Mouse (Mus musculus): ENCODE data around the gene Adrm1. TPM values are rescaled to one million over a fixed set of nuclear protein-coding genes. Genes with fewer than 3 reads are reported as not detected.

Adrm1 gene
- total and polyA plus RNA-seq, 3 experiments: 116 to 148 (median 127) TPM

DNA sequence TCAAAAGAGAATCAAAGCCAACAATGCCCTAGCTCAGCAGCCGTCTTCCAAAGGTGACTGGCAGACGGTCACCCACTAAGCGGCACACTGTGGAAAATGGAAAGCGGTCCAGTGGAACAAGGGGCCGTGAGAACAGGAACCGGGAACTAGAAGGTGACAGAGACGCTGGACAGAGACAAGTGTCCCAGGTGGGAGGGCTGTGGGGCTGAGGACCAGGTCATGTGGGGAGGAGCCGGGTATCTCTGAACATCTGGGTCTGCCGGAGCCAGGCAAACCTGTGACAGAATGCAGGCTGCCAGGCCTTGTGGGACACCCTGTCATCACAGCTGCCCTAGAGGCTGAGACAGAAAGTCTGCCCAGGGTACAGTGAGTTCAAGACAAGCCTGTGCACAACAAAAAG is 33.2 kb downstream of the Adrm1 start:
- in situ Hi-C loops (cut with MboI; ENCODE audit: low pct_ligation_motif_present, low pct_unique_long_range_greater_than_20kb, low sequenced_read_pairs) (no loop called here), dilution Hi-C loops (cut with MboI; ENCODE audit: extremely low pct_ligation_motif_present, extremely low pct_unique_long_range_greater_than_20kb, low sequenced_read_pairs) (no loop called here)
- Histone ChIP-seq H3K27ac (ENCODE audit: insufficient read depth, low read depth) (no peak overlapping the region), H3K4me1 (ENCODE audit: control insufficient read depth in 1 of 2, insufficient read depth in 2 of 2) (peaks cover 10 to 20% of the 10 kb centered on the region in 2 experiments), H3K27me3 (replicated peaks) (peaks cover 55% of the 10 kb centered on the region), H3K9ac (ENCODE audit: insufficient read depth, low read depth) (no peak overlapping the region), H3K4me3 (replicated peaks in 1 of 3; ENCODE audit: low read depth in 2 of 3, low read length in 2 of 3, poor library complexity in 1 of 3) (no peak overlapping the region), H3K9me3 (replicated peaks; ENCODE audit: low read length) (no peaks in the 10 kb centered on the region), H3K79me2 (replicated peaks; ENCODE audit: control insufficient read depth, extremely low read depth, insufficient read depth, poor library complexity, severe bottlenecking) (no peaks in the 10 kb centered on the region), H3K36me3 (replicated peaks in 1 of 2; ENCODE audit: control insufficient read depth in 1 of 2, insufficient read depth in 1 of 2, low read length in 1 of 2) (no peaks in the 10 kb centered on the region), H3K4me2 (ENCODE audit: insufficient read depth, low read depth, poor library complexity, severe bottlenecking) (no peak overlapping the region)
- TF ChIP-seq PAX5 (IDR thresholded peaks at IDR 0.05; ENCODE audit: low read length) (no peak), ZKSCAN1 (IDR thresholded peaks at IDR 0.05; ENCODE audit: borderline replicate concordance, low read depth, low read length) (no peak), MXI1 (IDR thresholded peaks at IDR 0.05; ENCODE audit: low read depth, low read length) (no peak), KAT2A (IDR thresholded peaks at IDR 0.05; ENCODE audit: insufficient replicate concordance, low read length) (no peak), GABPA (IDR thresholded peaks at IDR 0.05; ENCODE audit: insufficient replicate concordance, low read depth, low read length) (no peak)
- DNase-seq (ENCODE audit: extremely low read depth): no peak

DNA sequence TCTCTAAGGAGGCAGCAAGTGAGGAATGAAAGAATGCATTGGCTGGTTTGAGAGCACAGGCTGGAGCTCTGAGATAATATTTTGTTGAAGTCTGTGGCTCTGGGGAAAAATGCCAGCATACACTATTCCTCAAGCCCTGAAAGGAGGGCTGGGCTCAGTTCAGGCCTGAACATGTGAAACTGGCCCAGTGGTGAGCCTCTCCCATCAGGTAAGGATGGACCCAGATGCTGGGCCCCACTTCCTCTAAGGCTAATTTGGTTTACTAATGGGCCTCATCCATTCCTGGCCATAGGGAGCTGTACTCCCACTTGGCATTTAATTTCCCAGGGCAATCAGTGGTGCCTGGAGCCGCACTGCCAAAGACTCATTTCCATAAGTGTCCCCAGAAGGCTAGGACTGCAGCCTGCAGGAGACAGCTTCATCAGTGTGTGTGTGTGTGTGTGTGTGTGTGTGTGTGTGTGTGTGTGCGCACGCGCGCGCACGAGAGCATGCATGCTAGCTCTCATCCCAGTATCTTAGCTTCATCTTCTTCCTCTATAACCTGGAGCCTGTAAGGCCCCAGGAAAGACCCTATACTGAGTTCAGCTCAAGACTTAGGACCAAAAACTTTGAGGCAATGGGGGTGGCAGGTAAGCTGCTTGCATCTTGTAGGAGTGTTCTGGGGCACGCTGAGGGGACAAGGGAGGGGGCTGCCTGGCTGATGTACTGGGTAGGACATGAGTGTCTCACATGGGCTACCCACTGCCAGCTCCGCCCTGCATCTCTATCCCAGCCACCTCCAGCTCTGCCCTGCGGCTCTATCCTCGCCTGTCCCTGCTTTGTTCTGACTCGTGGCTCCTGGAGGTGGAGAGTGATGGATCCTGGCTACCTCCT is 34.0 kb downstream of the Adrm1 start:
- H3K4me2 ChIP-seq (ENCODE audit: insufficient read depth, low read depth, poor library complexity, severe bottlenecking): no peak overlapping the region
- peaks cover 10 to 20% of the 10 kb centered on the region in 2 experiments for H3K4me1 ChIP-seq (ENCODE audit: control insufficient read depth in 1 of 2, insufficient read depth in 2 of 2)
- DNase-seq (ENCODE audit: extremely low read depth): no peak
- no peak for TF ChIP-seq TBP (conservative IDR thresholded peaks at IDR 0.05; ENCODE audit: low read depth, low read length)
- TF ChIP-seq NELFE (IDR thresholded peaks at IDR 0.05; ENCODE audit: low read depth, low read length): no peak
- no peaks in the 10 kb centered on the region for H3K79me2 ChIP-seq (replicated peaks; ENCODE audit: control insufficient read depth, extremely low read depth, insufficient read depth, poor library complexity, severe bottlenecking)
- no peak overlapping the region for H3K9ac ChIP-seq (ENCODE audit: insufficient read depth, low read depth)
- H3K27ac ChIP-seq (ENCODE audit: insufficient read depth, low read depth): no peak overlapping the region
- dilution Hi-C loops (cut with MboI; ENCODE audit: extremely low pct_ligation_motif_present, extremely low pct_unique_long_range_greater_than_20kb, low sequenced_read_pairs): no loop called here
- H3K4me3 ChIP-seq (replicated peaks in 1 of 3; ENCODE audit: low read depth in 2 of 3, low read length in 2 of 3, poor library complexity in 1 of 3): no peak overlapping the region
- H3K36me3 ChIP-seq (replicated peaks in 1 of 2; ENCODE audit: control insufficient read depth in 1 of 2, insufficient read depth in 1 of 2, low read length in 1 of 2): no peaks in the 10 kb centered on the region
- no peaks in the 10 kb centered on the region for H3K9me3 ChIP-seq (replicated peaks; ENCODE audit: low read length)
- peaks cover 50% of the 10 kb centered on the region for H3K27me3 ChIP-seq (replicated peaks)
- in situ Hi-C loops (cut with MboI; ENCODE audit: low pct_ligation_motif_present, low pct_unique_long_range_greater_than_20kb, low sequenced_read_pairs): no loop called here

DNA sequence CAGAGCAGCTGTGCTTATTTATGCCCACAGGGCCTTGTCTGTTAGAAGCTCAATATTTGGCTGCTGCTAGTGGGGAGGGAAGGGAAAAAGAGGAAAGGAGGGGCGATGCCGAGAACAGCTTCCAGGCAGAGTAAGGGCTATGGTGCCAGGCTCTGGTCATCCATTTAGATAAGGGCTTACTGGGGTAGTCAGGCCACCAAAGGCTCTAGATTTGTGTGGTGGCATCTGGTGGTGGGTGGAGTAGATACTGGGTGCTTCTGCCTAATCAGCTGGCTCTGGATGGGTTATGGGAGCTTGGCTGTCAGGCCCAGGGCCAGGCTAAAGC is 34.6 kb downstream of the Adrm1 start:
- Histone ChIP-seq H3K27ac (ENCODE audit: insufficient read depth, low read depth) (no peak overlapping the region), H3K4me2 (ENCODE audit: insufficient read depth, low read depth, poor library complexity, severe bottlenecking) (no peak overlapping the region), H3K27me3 (replicated peaks) (peaks cover 44% of the 10 kb centered on the region), H3K79me2 (replicated peaks; ENCODE audit: control insufficient read depth, extremely low read depth, insufficient read depth, poor library complexity, severe bottlenecking) (no peaks in the 10 kb centered on the region), H3K4me3 (replicated peaks in 1 of 3; ENCODE audit: low read depth in 2 of 3, low read length in 2 of 3, poor library complexity in 1 of 3) (no peak overlapping the region), H3K4me1 (ENCODE audit: control insufficient read depth in 1 of 2, insufficient read depth in 2 of 2) (peaks cover 10 to 20% of the 10 kb centered on the region in 2 experiments), H3K9me3 (replicated peaks; ENCODE audit: low read length) (no peaks in the 10 kb centered on the region), H3K9ac (ENCODE audit: insufficient read depth, low read depth) (no peak overlapping the region), H3K36me3 (replicated peaks in 1 of 2; ENCODE audit: control insufficient read depth in 1 of 2, insufficient read depth in 1 of 2, low read length in 1 of 2) (no peaks in the 10 kb centered on the region)
- in situ Hi-C loops (cut with MboI; ENCODE audit: low pct_ligation_motif_present, low pct_unique_long_range_greater_than_20kb, low sequenced_read_pairs) (no loop called here), dilution Hi-C loops (cut with MboI; ENCODE audit: extremely low pct_ligation_motif_present, extremely low pct_unique_long_range_greater_than_20kb, low sequenced_read_pairs) (no loop called here)
- DNase-seq (ENCODE audit: extremely low read depth): no peak
- TF ChIP-seq ZNF384 (IDR thresholded peaks at IDR 0.05; ENCODE audit: low read depth, low read length): no peak
- TF ChIP-seq E2F4 (IDR thresholded peaks at IDR 0.05; ENCODE audit: insufficient replicate concordance, low read depth, low read length): no peak
- no peak for TF ChIP-seq EP300 (IDR thresholded peaks at IDR 0.05; ENCODE audit: low read length)
